Mouse (Mus musculus) G1E (cell line): ENCODE measurements around the gene Pip5k1a. TPM values are rescaled to one million over a fixed set of nuclear protein-coding genes. Genes with fewer than 3 reads are reported as not detected.
A peak's percentile ranks its signal among the peaks of the same experiment; 100 is the strongest.

Source experiments
- ATAC-seq: 2 replicates; pipeline ENCODE4 v1.8.0; 2016; ENCODE audit warnings: mild to moderate bottlenecking; ENCODE audit not compliant: insufficient number of reproducible peaks, poor library complexity, low FRiP score, severe bottlenecking; ENCODE audit errors: extremely low read depth
- DNase-seq: peaks from one replicate; pipeline ENCODE4 v3.0.0; 2012; ENCODE audit warnings: low spot score
- H3K27me3 ChIP-seq: 2 replicates; pipeline ENCODE4 v1.6.1; 2012; ENCODE audit warnings: mild to moderate bottlenecking, low read length, inconsistent platforms; ENCODE audit not compliant: insufficient read depth
- H3K36me3 ChIP-seq: replicated peaks from 2 replicates; pipeline ENCODE3; 2012; ENCODE audit warnings: mild to moderate bottlenecking, inconsistent platforms
- H3K4me1 ChIP-seq: 2 replicates; pipeline ENCODE4 v1.6.1; 2012; ENCODE audit warnings: low read depth, low read length, inconsistent platforms, mixed read lengths; ENCODE audit not compliant: insufficient read depth
- H3K4me3 ChIP-seq: 2 replicates; pipeline ENCODE4 v1.5.1; 2012; ENCODE audit warnings: low read depth, mild to moderate bottlenecking, inconsistent platforms, low read length, moderate library complexity, mixed read lengths
- H3K9me3 ChIP-seq: replicated peaks from 2 replicates; pipeline ENCODE4 v1.6.1; 2012; ENCODE audit warnings: inconsistent platforms
- CTCF ChIP-seq: IDR thresholded peaks from 2 replicates; pipeline ENCODE4 v1.5.1; 2012; ENCODE audit warnings: low read depth, low read length, inconsistent platforms, mixed read lengths
- GATA1 ChIP-seq: IDR thresholded peaks from 2 replicates; pipeline ENCODE4 v1.6.1; 2012; ENCODE audit warnings: borderline replicate concordance, low read length, inconsistent platforms, mixed read lengths
- GATA2 ChIP-seq: IDR thresholded peaks from 2 replicates; pipeline ENCODE4 v1.6.1; 2012; ENCODE audit warnings: low read depth, low read length, inconsistent platforms, borderline replicate concordance
- POLR2AphosphoS5 ChIP-seq: IDR thresholded peaks from 2 replicates; pipeline ENCODE4 v1.6.1; 2012; ENCODE audit warnings: low read depth, low read length, inconsistent platforms; ENCODE audit not compliant: insufficient replicate concordance
- TAL1 ChIP-seq: conservative IDR thresholded peaks from 2 replicates; pipeline ENCODE4 v1.6.1; 2012; ENCODE audit warnings: low read depth, low read length, inconsistent platforms, mixed read lengths
- polyA plus RNA-seq: library from polyadenylated mRNA; stranded (reverse); fragments of >175 nt; gene quantifications from 2 replicates; pipeline ENCODE4 v1.2.3, GENCODE M21; 2012
- total RNA-seq, 2 experiments: library from RNA; stranded (forward) in 1 of 2; stranded (reverse) in 1 of 2; fragments of 200-1000 nt in 1 of 2; fragments of >200 nt in 1 of 2; fragmentation: Nextera tagmentation in 1 of 2; gene quantifications; 2 replicates each; pipeline ENCODE4 v1.2.3; 2014 to 2017

Pip5k1a gene
- total RNA-seq (2014; fragmentation: Nextera tagmentation) = 67.5 and 67.6 TPM in 2 replicates
- total RNA-seq (2017) = 39.3 and 40.1 TPM in 2 replicates
- 21.9 and 30.0 TPM in 2 replicates for polyA plus RNA-seq

GRCm38 (mm10) chr3:95106338-95107117 is at the start of gene Pip5k1a:
Gene Pip5k1a, minus strand, starts transcription at chr3:95106930.
- DNase-seq (peak; percentile 89), ATAC-seq (peak; percentile 77)
- H3K4me1 ChIP-seq = peaks cover 45% of the 10 kb centered on the region

GRCm38 (mm10) chr3:95153874-95154273 is 47.1 kb upstream of the Pip5k1a start:
- peak; percentile 87 for TF ChIP-seq CTCF
- no peak for TF ChIP-seq TAL1
- no peaks in the 10 kb centered on the region for H3K36me3 ChIP-seq
- no peak for DNase-seq
- peaks cover 9% of the 10 kb centered on the region; the same call in 1 of the 2 replicates for H3K4me1 ChIP-seq
- no peak for ATAC-seq
- H3K9me3 ChIP-seq = no peaks in the 10 kb centered on the region
- H3K4me3 ChIP-seq = no peak overlapping the region
- peaks cover 33% of the 10 kb centered on the region for H3K27me3 ChIP-seq

More at GRCm38 (mm10) chr3:95106338-95107117, at the start of gene Pip5k1a:
- Histone ChIP-seq H3K36me3 (peaks cover 25% of the 10 kb centered on the region), H3K9me3 (no peaks in the 10 kb centered on the region), H3K4me3 (peak within 1 kb of the TSS; percentile 81), H3K27me3 (no peaks in the 10 kb centered on the region)
- TF ChIP-seq GATA2 = no peak
- no peak for TF ChIP-seq GATA1
- no peak for TF ChIP-seq CTCF
- TF ChIP-seq POLR2AphosphoS5 = no peak

GRCm38 (mm10) chr3:95147924-95148323 is 41.2 kb upstream of the Pip5k1a start:
- no peak for TF ChIP-seq TAL1
- TF ChIP-seq GATA2 = no peak
- no peak for TF ChIP-seq POLR2AphosphoS5
- TF ChIP-seq GATA1 = no peak
- TF ChIP-seq CTCF = no peak
- ATAC-seq (no peak), DNase-seq (no peak)
- H3K4me3 ChIP-seq = no peak overlapping the region
- peaks cover 33% of the 10 kb centered on the region for H3K27me3 ChIP-seq
- H3K4me1 ChIP-seq = peaks cover 9% of the 10 kb centered on the region; the same call in 1 of the 2 replicates
- H3K36me3 ChIP-seq = no peaks in the 10 kb centered on the region
- H3K9me3 ChIP-seq = no peaks in the 10 kb centered on the region

- H3K36me3 ChIP-seq = peaks cover 34% of the 10 kb centered on the region
- TF ChIP-seq CTCF = peak; percentile 100
- TF ChIP-seq GATA1 = no peak
- no peak overlapping the region for H3K4me3 ChIP-seq
- ATAC-seq (peak; percentile 56; the same call in 1 of the 2 replicates), DNase-seq (peak; percentile 72)
- H3K27me3 ChIP-seq = peaks cover 12% of the 10 kb centered on the region
- H3K4me1 ChIP-seq = peaks cover 14% of the 10 kb centered on the region
- no peaks in the 10 kb centered on the region; the same call in 1 of the 2 replicates for H3K9me3 ChIP-seq
These were observed 35.9 kb upstream of the Pip5k1a start for GRCm38 (mm10) chr3:95142617-95143011.

- TF ChIP-seq POLR2AphosphoS5 (no peak), GATA2 (no peak), GATA1 (no peak), TAL1 (no peak), CTCF (no peak)
- Histone ChIP-seq H3K4me1 (peaks cover 14% of the 10 kb centered on the region), H3K27me3 (peaks cover 11% of the 10 kb centered on the region), H3K36me3 (peaks cover 36% of the 10 kb centered on the region), H3K9me3 (no peaks in the 10 kb centered on the region; the same call in 1 of the 2 replicates), H3K4me3 (no peak within 1 kb of the TSS)
- no peak for ATAC-seq
- DNase-seq = no peak
These were observed 35.4 kb upstream of the Pip5k1a start, which contains the start of gene Tnfaip8l2 for GRCm38 (mm10) chr3:95141952-95142616. Gene Tnfaip8l2, minus strand, starts transcription at chr3:95142360.

- H3K27me3 ChIP-seq = peaks cover 5% of the 10 kb centered on the region; the same call in 1 of the 2 replicates
- H3K4me3 ChIP-seq = no peak overlapping the region
- H3K36me3 ChIP-seq = peaks cover 42% of the 10 kb centered on the region
- ATAC-seq (no peak), DNase-seq (no peak)
- no peak for TF ChIP-seq GATA1
- no peak for TF ChIP-seq TAL1
- no peak for TF ChIP-seq CTCF
- no peak for TF ChIP-seq GATA2
- TF ChIP-seq POLR2AphosphoS5 = no peak
- H3K9me3 ChIP-seq = no peaks in the 10 kb centered on the region; the same call in 1 of the 2 replicates
- peaks cover 17% of the 10 kb centered on the region for H3K4me1 ChIP-seq
These were observed 34.7 kb upstream of the Pip5k1a start for GRCm38 (mm10) chr3:95141474-95141873.
